Mouse (Mus musculus): ENCODE results near the gene Eml2. TPM values are rescaled to one million over a fixed set of nuclear protein-coding genes. Genes with fewer than 3 reads are reported as not detected.

Gene Eml2
- polyA plus RNA-seq, 1 experiment, result 56.3 TPM

DNA sequence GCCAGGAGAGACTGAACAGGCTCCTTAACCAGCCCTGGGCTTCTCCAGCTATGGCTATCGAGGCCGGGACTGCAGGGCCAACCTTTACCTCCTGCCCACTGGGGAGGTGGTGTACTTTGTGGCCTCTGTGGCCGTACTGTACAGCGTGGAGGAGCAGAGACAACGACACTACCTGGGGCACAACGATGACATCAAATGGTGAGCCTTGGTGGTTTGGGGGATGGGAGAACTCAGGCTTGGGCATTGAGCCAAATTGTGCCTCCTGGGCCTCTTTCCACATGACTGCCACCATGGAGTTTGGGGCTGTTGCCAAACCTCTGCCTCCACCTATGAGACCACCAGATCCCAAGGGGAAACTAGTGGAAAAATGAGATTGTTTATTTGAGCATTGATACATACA, 8.5 kb downstream of the Eml2 start:
- peaks cover 54% of the 10 kb centered on the region for H3K4me1 ChIP-seq
- H3K4me3 ChIP-seq (replicated peaks), result no peak overlapping the region
- peaks cover 69% of the 10 kb centered on the region for H3K36me3 ChIP-seq (replicated peaks; ENCODE audit: low read length)
- no peaks in the 10 kb centered on the region for H3K27me3 ChIP-seq (replicated peaks)
- TF ChIP-seq FLI1 (IDR thresholded peaks at IDR 0.05; ENCODE audit: low read length), result no peak
- no peak for TF ChIP-seq GATA1 (IDR thresholded peaks at IDR 0.05; ENCODE audit: borderline replicate concordance, low read length)
- no peaks in the 10 kb centered on the region for H3K9me3 ChIP-seq

DNA sequence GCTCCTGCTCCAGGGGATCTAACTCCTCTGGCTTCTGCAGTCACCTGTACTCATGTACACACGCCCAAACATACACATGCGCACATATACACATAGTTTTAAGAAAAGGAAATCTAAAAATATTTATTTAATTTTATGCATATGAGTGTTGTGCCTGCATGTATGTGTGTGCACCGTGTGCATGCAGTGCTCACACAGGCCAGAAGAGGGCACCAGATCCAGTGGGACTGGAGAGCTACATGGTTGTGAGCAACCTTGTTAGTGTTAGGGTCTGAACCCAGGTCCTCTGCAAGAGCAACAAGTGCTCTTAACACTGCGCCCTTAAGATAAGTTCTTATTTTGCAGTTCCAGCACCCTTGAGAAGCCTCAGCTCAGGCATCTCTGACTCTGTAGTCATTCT, 18.5 kb downstream of the Eml2 start:
- H3K4me1 ChIP-seq, result peaks cover 21% of the 10 kb centered on the region
- peaks cover 98% of the 10 kb centered on the region for H3K36me3 ChIP-seq (replicated peaks; ENCODE audit: low read length)
- no peaks in the 10 kb centered on the region for H3K27me3 ChIP-seq (replicated peaks)
- peaks cover 12% of the 10 kb centered on the region for H3K9me3 ChIP-seq
- TF ChIP-seq GATA1 (IDR thresholded peaks at IDR 0.05; ENCODE audit: borderline replicate concordance, low read length) (no peak), FLI1 (IDR thresholded peaks at IDR 0.05; ENCODE audit: low read length) (no peak)
- no peak overlapping the region for H3K4me3 ChIP-seq (replicated peaks)

GRCm38 (mm10) chr7:19196676-19197075, 20.5 kb downstream of the Eml2 start:
- H3K4me3 ChIP-seq (replicated peaks), result no peak overlapping the region
- peaks cover 12% of the 10 kb centered on the region for H3K9me3 ChIP-seq
- TF ChIP-seq FLI1 (IDR thresholded peaks at IDR 0.05; ENCODE audit: low read length) (no peak), GATA1 (IDR thresholded peaks at IDR 0.05; ENCODE audit: borderline replicate concordance, low read length) (no peak)
- no peaks in the 10 kb centered on the region for H3K27me3 ChIP-seq (replicated peaks)
- H3K4me1 ChIP-seq, result peaks cover 13% of the 10 kb centered on the region
- H3K36me3 ChIP-seq (replicated peaks; ENCODE audit: low read length), result peaks cover 98% of the 10 kb centered on the region

- Histone ChIP-seq H3K27me3 (replicated peaks) (no peaks in the 10 kb centered on the region), H3K4me3 (replicated peaks) (no peak overlapping the region), H3K9me3 (peaks cover 12% of the 10 kb centered on the region), H3K4me1 (peaks cover 10% of the 10 kb centered on the region), H3K36me3 (replicated peaks; ENCODE audit: low read length) (peaks cover 100% of the 10 kb centered on the region)
- no peak for TF ChIP-seq GATA1 (IDR thresholded peaks at IDR 0.05; ENCODE audit: borderline replicate concordance, low read length)
- no peak for TF ChIP-seq FLI1 (IDR thresholded peaks at IDR 0.05; ENCODE audit: low read length)
Measured at GRCm38 (mm10) chr7:19197985-19198384, 21.8 kb downstream of the Eml2 start.

DNA sequence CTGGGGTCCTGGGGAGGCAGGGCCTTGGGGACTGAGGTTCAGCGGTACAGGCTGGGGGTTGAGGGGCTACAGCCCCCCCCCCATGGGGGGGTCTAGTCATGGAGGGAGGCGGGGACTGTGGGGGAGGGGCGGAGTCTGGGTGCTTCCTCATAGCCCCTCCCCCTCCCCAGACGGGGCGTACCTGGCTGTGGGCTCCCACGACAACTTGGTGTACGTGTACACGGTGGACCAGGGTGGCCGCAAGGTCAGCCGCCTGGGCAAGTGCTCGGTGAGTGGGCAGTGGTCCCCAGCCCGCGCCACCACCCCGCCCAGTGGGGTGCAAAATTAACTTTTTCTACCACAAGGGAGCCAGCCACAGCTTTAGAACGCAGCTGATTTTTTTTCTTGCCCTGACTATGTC, 25.4 kb downstream of the Eml2 start:
- Histone ChIP-seq H3K4me1 (peaks cover 1% of the 10 kb centered on the region), H3K27me3 (replicated peaks) (no peaks in the 10 kb centered on the region), H3K36me3 (replicated peaks; ENCODE audit: low read length) (peaks cover 98% of the 10 kb centered on the region), H3K9me3 (no peaks in the 10 kb centered on the region), H3K4me3 (replicated peaks) (no peak overlapping the region)
- TF ChIP-seq FLI1 (IDR thresholded peaks at IDR 0.05; ENCODE audit: low read length) (no peak), GATA1 (IDR thresholded peaks at IDR 0.05; ENCODE audit: borderline replicate concordance, low read length) (no peak)

GRCm38 (mm10) chr7:19202065-19202850, 26.0 kb downstream of the Eml2 start:
- Histone ChIP-seq H3K36me3 (replicated peaks; ENCODE audit: low read length) (peaks cover 98% of the 10 kb centered on the region), H3K27me3 (replicated peaks) (no peaks in the 10 kb centered on the region)

GRCm38 (mm10) chr7:19208201-19208910, 32.1 kb downstream of the Eml2 start:
- peaks cover 50% of the 10 kb centered on the region for H3K36me3 ChIP-seq (replicated peaks; ENCODE audit: low read length)
- peaks cover 7% of the 10 kb centered on the region for H3K9me3 ChIP-seq
- peaks cover 38% of the 10 kb centered on the region for H3K4me1 ChIP-seq
- TF ChIP-seq FLI1 (IDR thresholded peaks at IDR 0.05; ENCODE audit: low read length) (no peak), GATA1 (IDR thresholded peaks at IDR 0.05; ENCODE audit: borderline replicate concordance, low read length) (no peak)
- no peak overlapping the region for H3K4me3 ChIP-seq (replicated peaks)
- peaks cover 23% of the 10 kb centered on the region for H3K27me3 ChIP-seq (replicated peaks)

More at GRCm38 (mm10) chr7:19202065-19202850, 26.0 kb downstream of the Eml2 start:
- Histone ChIP-seq H3K9me3 (no peaks in the 10 kb centered on the region), H3K4me1 (no peaks in the 10 kb centered on the region; the same call in none of the 2 replicates), H3K4me3 (replicated peaks) (no peak overlapping the region)
- no peak for TF ChIP-seq FLI1 (IDR thresholded peaks at IDR 0.05; ENCODE audit: low read length)
- no peak for TF ChIP-seq GATA1 (IDR thresholded peaks at IDR 0.05; ENCODE audit: borderline replicate concordance, low read length)

DNA sequence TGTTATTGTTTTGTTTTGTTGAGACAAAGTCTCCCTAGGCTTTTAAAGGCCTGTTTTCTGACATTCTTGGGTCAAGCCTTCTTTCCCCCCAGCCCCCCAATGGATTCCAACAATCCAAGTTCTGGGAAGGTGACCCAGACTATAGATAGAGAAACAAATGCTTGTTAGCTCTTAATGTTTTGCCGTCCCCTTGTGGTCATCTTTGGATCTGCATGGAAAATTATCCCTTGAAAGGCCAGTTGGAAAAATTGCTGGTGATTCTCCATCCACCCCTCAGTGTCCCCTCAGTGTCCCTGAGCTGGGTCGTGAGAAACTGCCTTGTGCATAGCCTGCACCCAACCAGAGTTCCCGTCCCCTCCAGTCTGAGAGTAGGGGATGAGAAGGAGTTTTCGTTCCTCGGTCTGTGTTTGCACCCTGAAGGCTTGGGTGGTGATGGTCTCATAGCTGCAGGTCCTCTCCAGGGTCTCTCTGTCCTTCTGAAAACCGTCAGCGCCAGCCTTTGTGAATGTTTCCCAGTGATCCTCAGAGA, 32.8 kb downstream of the Eml2 start:
- H3K27me3 ChIP-seq (replicated peaks), result peaks cover 29% of the 10 kb centered on the region
- H3K4me3 ChIP-seq (replicated peaks), result no peak overlapping the region
- H3K36me3 ChIP-seq (replicated peaks; ENCODE audit: low read length), result peaks cover 43% of the 10 kb centered on the region
- H3K4me1 ChIP-seq, result peaks cover 40% of the 10 kb centered on the region
- TF ChIP-seq FLI1 (IDR thresholded peaks at IDR 0.05; ENCODE audit: low read length) (no peak), GATA1 (IDR thresholded peaks at IDR 0.05; ENCODE audit: borderline replicate concordance, low read length) (no peak)
- H3K9me3 ChIP-seq, result peaks cover 7% of the 10 kb centered on the region

- Histone ChIP-seq H3K4me1 (peaks cover 45% of the 10 kb centered on the region), H3K9me3 (peaks cover 7% of the 10 kb centered on the region), H3K27me3 (replicated peaks) (peaks cover 34% of the 10 kb centered on the region), H3K4me3 (replicated peaks) (no peak overlapping the region), H3K36me3 (replicated peaks; ENCODE audit: low read length) (peaks cover 38% of the 10 kb centered on the region)
- no peak for TF ChIP-seq GATA1 (IDR thresholded peaks at IDR 0.05; ENCODE audit: borderline replicate concordance, low read length)
Measured at GRCm38 (mm10) chr7:19209494-19209893, 33.3 kb downstream of the Eml2 start.

- no peak for TF ChIP-seq FLI1 (IDR thresholded peaks at IDR 0.05; ENCODE audit: low read length)
- no peak for TF ChIP-seq GATA1 (IDR thresholded peaks at IDR 0.05; ENCODE audit: borderline replicate concordance, low read length)
- Histone ChIP-seq H3K9me3 (peaks cover 7% of the 10 kb centered on the region), H3K36me3 (replicated peaks; ENCODE audit: low read length) (peaks cover 33% of the 10 kb centered on the region), H3K27me3 (replicated peaks) (peaks cover 37% of the 10 kb centered on the region), H3K4me3 (replicated peaks) (no peak overlapping the region), H3K4me1 (peaks cover 49% of the 10 kb centered on the region)
Measured at GRCm38 (mm10) chr7:19210010-19210409, 33.8 kb downstream of the Eml2 start.

Measured in megakaryocyte, embryonic 14.5 days (primary cell).